Mouse (Mus musculus): ENCODE results near the gene Trim40. TPM values are rescaled to one million over a fixed set of nuclear protein-coding genes. Genes with fewer than 3 reads are reported as not detected.

Trim40 gene
- not detected in 2 replicates for polyA plus RNA-seq (2012)

DNA sequence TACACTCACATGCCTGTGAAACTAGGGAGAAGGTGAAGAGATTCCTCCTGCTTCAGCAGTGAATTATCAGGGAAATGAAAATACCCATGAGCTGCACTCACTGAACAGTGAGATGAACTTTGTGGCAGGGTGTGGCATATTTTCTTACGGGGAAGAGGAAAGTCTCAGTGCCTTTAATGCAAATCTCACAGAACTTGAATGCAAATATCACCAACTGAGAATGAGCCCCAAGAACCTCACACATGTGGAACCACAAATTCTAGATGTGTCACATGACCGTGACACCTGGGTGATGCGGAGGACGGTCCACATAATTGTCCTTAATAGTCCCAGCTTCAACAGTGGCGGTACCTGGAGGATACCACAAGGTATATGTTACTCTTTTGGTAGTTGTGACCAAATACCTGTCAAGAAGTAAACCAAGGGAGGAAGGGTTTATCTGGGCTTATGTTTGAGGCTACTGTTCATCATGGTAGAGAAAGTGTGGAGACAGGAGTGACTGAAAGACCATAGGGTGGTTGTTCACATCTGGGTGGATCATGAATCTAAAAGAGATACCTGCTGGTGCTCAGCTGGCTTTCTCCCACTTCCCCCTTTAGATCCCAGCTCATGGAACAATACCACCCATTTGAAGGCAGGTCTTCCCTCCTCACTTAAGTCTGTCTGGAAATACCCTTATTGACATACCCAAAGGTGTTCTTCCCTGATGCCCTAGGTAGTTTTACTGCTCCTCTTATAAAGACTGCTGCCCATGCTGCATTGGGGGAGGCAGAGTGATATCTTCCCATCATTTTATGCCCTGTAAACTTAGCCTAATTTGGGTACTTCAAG, at the start of gene Trim40:
Gene Trim40, minus strand, starts transcription at position 51 of the 831 bp plus-strand sequence.

DNA sequence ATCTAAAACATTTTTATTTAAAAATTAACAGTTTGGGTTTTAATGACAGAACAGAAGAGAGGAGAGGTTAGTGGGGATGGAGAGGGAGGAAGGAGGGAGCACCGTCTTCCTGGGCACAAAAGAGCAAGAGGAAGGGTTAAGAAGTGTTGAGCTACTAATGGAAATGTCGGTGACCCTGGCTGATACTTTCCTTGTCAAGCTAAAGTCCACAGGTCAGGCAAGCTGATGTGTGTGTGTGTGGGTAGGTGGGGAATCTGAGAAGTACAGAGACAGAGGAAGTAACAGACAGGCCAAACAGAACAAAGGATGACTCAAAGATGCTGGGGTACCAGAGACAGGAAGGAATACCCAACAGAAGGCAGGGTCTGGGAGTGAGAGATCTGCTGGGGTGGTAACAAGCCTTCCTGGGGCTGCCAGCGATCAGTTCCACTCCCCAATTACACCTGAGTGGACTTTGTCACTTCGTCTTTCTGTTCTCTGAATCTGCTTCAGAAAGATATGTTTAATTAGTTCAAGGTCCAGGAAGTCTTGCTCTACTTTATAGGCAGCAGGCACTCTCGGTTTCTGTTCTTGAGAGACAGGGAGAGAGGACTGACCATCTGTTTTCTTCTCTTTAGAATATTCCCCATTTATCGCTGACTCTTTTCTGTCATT, 7.8 kb upstream of the Trim40 start, which contains the start of gene Trim31:
Gene Trim31, plus strand, starts transcription at position 567 of the 654 bp plus-strand sequence.

DNA sequence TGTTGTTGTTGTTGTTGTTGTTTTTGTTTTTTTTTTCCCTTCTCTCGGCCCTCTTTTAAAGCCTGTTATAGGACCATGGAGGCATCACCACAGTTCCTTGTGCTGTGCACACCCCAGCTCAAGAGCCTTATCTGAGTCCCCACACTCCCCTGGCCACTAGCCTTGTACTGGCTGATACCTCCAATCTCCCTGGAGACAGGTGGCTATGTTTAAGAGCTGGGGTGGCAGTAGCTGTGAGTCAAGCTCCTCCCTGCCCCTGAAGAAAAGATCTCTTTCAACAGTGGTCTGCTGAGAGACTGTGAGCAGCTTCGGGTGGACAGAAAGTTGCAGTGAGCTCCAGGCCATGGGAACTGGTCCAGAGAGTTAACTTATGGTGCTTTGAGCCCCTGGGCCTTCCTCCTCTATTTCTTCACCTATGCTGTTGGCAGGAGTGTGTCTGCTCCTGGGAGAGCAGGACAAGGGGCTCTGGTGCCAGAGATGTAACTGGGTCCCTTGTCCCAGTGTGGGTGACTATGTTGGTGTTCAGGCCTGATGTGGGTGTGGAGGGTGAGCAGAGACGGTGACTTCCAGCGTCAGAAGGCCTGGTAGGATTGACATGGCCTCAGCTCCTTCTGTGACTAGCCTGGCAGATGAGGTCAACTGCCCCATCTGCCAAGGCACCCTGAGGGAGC, 20.5 kb downstream of the Trim40 start, which contains the start of gene Trim10:
Gene Trim10, plus strand, starts transcription at position 291 of the 671 bp plus-strand sequence.

DNA sequence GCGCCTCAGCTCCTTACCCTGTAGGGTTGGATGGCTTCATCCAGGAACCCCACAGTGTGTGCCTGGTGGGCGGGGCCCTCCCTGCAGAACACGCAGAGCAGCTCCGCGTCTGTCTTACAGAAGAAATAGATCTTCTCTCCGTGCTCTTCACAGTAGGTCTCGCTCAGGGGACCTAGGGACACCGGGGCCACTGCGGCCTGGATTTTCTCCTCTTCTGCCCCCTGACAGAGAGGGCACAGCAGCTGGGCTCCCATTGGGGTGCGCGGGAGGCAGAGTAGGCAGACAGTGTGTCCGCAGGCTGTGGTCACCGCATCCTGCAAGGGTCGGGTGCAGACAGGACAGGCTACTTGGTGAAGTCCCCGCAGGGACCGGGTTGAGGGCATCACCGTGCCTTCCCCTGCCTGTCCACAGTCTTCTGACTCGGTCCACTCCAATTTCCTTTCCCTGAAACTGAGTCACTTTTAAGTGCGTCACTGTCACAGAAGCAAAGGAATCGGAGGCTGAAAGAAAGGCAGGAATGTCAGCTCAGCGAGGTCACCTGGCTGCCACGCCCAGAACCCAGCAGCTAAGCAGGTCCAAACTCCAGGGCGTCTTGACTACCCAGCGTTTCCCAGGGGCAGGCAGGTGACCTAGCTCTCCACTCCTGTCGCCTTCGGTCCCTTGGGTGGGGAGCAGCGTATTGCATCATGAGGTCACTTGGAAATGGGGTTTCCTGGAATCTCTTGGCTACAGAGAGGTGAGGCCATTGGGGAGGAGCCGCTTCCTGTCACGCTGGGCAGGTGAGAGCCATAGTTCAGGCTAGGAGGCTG, 23.0 kb downstream of the Trim40 start, which contains the start of gene Trim15:
Gene Trim15, minus strand, starts transcription at position 492 of the 809 bp plus-strand sequence.

DNA sequence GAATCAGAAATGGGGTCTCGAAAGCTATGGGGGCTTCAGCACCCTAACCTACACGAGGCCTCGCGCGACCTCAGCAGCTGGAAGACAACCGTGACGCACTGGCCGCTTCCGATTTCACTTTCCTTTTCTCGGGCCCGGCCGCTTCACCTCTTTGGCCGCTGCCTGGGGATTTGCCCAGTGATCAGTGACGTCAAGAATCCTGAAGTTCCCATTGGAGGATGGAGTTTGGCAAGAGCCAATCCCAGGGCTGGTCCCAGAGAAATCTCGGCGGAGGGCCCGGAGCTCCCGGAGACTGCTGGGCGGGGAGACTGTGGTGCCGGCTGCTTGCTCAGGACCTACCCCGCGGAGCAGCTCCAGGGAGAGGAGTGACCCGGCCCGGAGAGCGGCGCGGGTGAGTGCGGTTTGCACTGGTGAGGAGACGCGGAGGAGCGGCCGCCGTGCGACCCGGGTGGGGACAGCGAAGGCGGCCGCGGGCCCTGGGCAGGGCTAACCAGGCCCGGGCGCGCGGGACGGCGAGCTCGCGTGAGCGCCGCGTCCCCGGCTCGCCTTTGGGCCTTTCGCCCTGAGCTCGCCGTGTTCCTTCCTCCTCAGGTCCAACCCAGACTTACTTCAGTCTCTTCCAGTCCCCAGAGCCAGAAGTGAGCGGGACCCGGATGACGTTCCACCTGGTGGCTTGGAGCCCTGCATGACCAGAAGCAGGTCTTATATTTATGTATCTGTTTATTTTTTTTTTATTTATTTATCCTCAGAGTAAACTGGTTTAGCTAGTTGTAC, 52.9 kb downstream of the Trim40 start, which contains the start of gene Trim26:
Gene Trim26, plus strand, starts transcription at position 261 of the 774 bp plus-strand sequence.

Other genes with a start within 250 kb of the Trim40 start
- gene H2-M9, start 247.5 kb downstream of the Trim40 start, polyA plus RNA-seq (2012): not detected in 2 replicates
- gene H2-M1, start 217.9 kb downstream of the Trim40 start, polyA plus RNA-seq (2012): not detected in 2 replicates
- not detected in 2 replicates for gene H2-M10.5, start 117.2 kb downstream of the Trim40 start, polyA plus RNA-seq (2012)
- not detected in 2 replicates for gene H2-M10.6, start 78.0 kb downstream of the Trim40 start, polyA plus RNA-seq (2012)
- 19.3 and 20.1 TPM in 2 replicates for gene Trim26, start 53.0 kb downstream of the Trim40 start, polyA plus RNA-seq (2012)
- gene Trim15, start 22.9 kb downstream of the Trim40 start, polyA plus RNA-seq (2012): not detected in 2 replicates
- 0.89 and 1.6 TPM in 2 replicates for gene Trim10, start 20.5 kb downstream of the Trim40 start, polyA plus RNA-seq (2012)
- not detected in 2 replicates for gene Trim31, start 8.0 kb upstream of the Trim40 start, polyA plus RNA-seq (2012)
- 0.09 and 0.45 TPM in 2 replicates for gene Rnf39, start 52.8 kb upstream of the Trim40 start, polyA plus RNA-seq (2012)
- 125 and 144 TPM in 2 replicates for gene Ppp1r11, start 61.6 kb upstream of the Trim40 start, polyA plus RNA-seq (2012)
- gene Znrd1, start 68.4 kb upstream of the Trim40 start, polyA plus RNA-seq (2012): 2.9 and 3.1 TPM in 2 replicates
- gene Znrd1as, start 68.5 kb upstream of the Trim40 start, polyA plus RNA-seq (2012): 0.18 TPM in 1 of 2 replicates, not detected in the other
- gene 2410137M14Rik, start 91.1 kb upstream of the Trim40 start, polyA plus RNA-seq (2012): not detected in 2 replicates
- gene H2-M5, start 99.4 kb upstream of the Trim40 start, polyA plus RNA-seq (2012): 0.12 TPM in 1 of 2 replicates, not detected in the other
- gene Zfp57, start 111.0 kb upstream of the Trim40 start, polyA plus RNA-seq (2012): 0.46 and 0.68 TPM in 2 replicates
- gene Mog, start 133.3 kb upstream of the Trim40 start, polyA plus RNA-seq (2012): not detected in 2 replicates
- gene Gabbr1, start 155.8 kb upstream of the Trim40 start, polyA plus RNA-seq (2012): 35.7 and 37.7 TPM in 2 replicates
- not detected in 2 replicates for gene Olfr90, start 198.4 kb upstream of the Trim40 start, polyA plus RNA-seq (2012)
- gene Olfr91, start 208.2 kb upstream of the Trim40 start, polyA plus RNA-seq (2012): not detected in 2 replicates
- not detected in 2 replicates for gene Olfr92, start 230.0 kb upstream of the Trim40 start, polyA plus RNA-seq (2012)